Mouse (Mus musculus): Measurements from ENCODE around the gene Osr1.

DNA sequence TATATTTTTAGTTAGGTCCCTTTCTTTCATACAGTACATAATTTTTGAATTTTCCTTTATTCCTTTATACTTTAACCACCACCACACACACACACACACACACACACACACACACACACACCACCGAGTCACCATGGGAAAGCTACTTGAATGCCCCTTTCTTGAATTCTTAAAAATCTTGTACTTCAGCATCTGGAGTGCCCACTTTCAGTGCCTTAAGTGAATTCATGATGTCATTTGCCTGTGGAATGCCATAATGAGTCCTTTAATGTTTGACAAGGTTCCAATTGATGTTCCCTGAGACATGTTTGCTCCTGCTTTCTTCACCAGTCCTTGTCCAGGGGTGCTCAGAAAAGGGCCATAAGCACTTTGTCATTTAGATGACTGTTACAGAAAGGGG is 17.8 kb downstream of the Osr1 start:
- no peak for TF ChIP-seq CTCF (IDR thresholded peaks at IDR 0.05; ENCODE audit: extremely low read depth, insufficient read depth, insufficient read length, insufficient replicate concordance)
- TF ChIP-seq POLR2A (IDR thresholded peaks at IDR 0.05; ENCODE audit: low read depth, low read length) = no peak

Measured in spleen, adult 2 months (tissue).